Mouse (Mus musculus) heart, embryonic 15.5 days (tissue): ENCODE data around the gene Ccdc126. TPM values are rescaled to one million over a fixed set of nuclear protein-coding genes. Genes with fewer than 3 reads are reported as not detected.
"Not testable (repeated sequence)": the region's sequence is repeated elsewhere in the genome, so short reads cannot be mapped to it uniquely, and the experiment has no call there.

ENCODE experiments used
- ATAC-seq: fragments of 200-750 bp; cut with Nextera tagmentation; replicated peaks from 2 replicates; pipeline ENCODE4 v1.8.0; 2017; ENCODE audit warnings: low read depth, moderate TSS enrichment; ENCODE audit not compliant: insufficient number of reproducible peaks, insufficient read depth, low FRiP score
- H3K27ac ChIP-seq: fragments of 300-500 bp; sonication (generic); 2 replicates; pipeline ENCODE4 v1.5.1; 2015; ENCODE audit warnings: mild to moderate bottlenecking, inconsistent platforms
- H3K27me3 ChIP-seq: fragments of 300-500 bp; sonication (generic); 2 replicates; pipeline ENCODE4 v1.6.1; 2015; ENCODE audit warnings: inconsistent platforms
- H3K36me3 ChIP-seq: fragments of 300-500 bp; sonication (generic); 2 replicates; pipeline ENCODE4 v1.6.1; 2015; ENCODE audit warnings: mild to moderate bottlenecking, inconsistent platforms
- H3K4me1 ChIP-seq: fragments of 300-500 bp; sonication (generic); replicated peaks from 2 replicates; pipeline ENCODE4 v1.6.1; 2015; ENCODE audit warnings: inconsistent platforms
- H3K4me2 ChIP-seq: fragments of 300-500 bp; sonication (generic); 2 replicates; pipeline ENCODE4 v1.6.1; 2015; ENCODE audit warnings: inconsistent platforms, mild to moderate bottlenecking, moderate library complexity
- H3K4me3 ChIP-seq: fragments of 300-500 bp; sonication (generic); 2 replicates; pipeline ENCODE4 v1.5.1; 2015; ENCODE audit warnings: mild to moderate bottlenecking, inconsistent platforms
- H3K9ac ChIP-seq: fragments of 300-500 bp; sonication (generic); 2 replicates; pipeline ENCODE4 v1.6.1; 2015; ENCODE audit warnings: mild to moderate bottlenecking, inconsistent platforms
- H3K9me3 ChIP-seq: fragments of 300-500 bp; sonication (generic); replicated peaks from 2 replicates; pipeline ENCODE4 v1.6.1; 2016; ENCODE audit warnings: inconsistent platforms
- WGBS: fragments of 180-500 bp; shearing (Covaris S2); methylation state at CpG from one replicate; pipeline ENCODE4 v1.1.7; 2015; ENCODE audit warnings: mixed read lengths; 5-methylcytosine and 5-hydroxymethylcytosine counted together
- polyA plus RNA-seq: library from polyadenylated mRNA; unstranded; fragments of >200 nt; fragmentation: Nextera tagmentation; extraction: Ambion mirVana; gene quantifications from 2 replicates; pipeline ENCODE4 v1.2.1, GENCODE M21; 2015

The Ccdc126 gene
- 7.7 and 7.9 TPM in 2 replicates for polyA plus RNA-seq

GRCm38 (mm10) chr6:49318966-49319594 is at the start of gene Ccdc126:
Ccdc126 (plus strand) TSS chr6:49319274.
- peak within 1 kb of the TSS; percentile 60 for H3K9ac ChIP-seq
- H3K4me3 ChIP-seq = peak within 1 kb of the TSS; percentile 62
- H3K36me3 ChIP-seq = no peaks in the 10 kb centered on the region
- no peaks in the 10 kb centered on the region for H3K9me3 ChIP-seq
- ATAC-seq = peak; percentile 99
- peak within 1 kb of the TSS; percentile 80 for H3K27ac ChIP-seq
- H3K4me2 ChIP-seq = peak within 1 kb of the TSS; percentile 68
- peaks cover 11% of the 10 kb centered on the region for H3K4me1 ChIP-seq
- H3K27me3 ChIP-seq = no peaks in the 10 kb centered on the region
- WGBS = under 1% methylated on average over 47 of the region's 47 CpGs

- no peak overlapping the region for H3K4me2 ChIP-seq
- H3K27ac ChIP-seq = no peak overlapping the region
- WGBS = 48% methylated on average over 11 of the region's 11 CpGs
- H3K4me1 ChIP-seq = no peaks in the 10 kb centered on the region
- no peak overlapping the region for H3K9ac ChIP-seq
- no peaks in the 10 kb centered on the region for H3K9me3 ChIP-seq
- H3K27me3 ChIP-seq = no peaks in the 10 kb centered on the region
- no peak for ATAC-seq
- no peak overlapping the region for H3K4me3 ChIP-seq
- H3K36me3 ChIP-seq = no peaks in the 10 kb centered on the region
These were observed 49.2 kb upstream of the Ccdc126 start for GRCm38 (mm10) chr6:49269923-49270322.

DNA sequence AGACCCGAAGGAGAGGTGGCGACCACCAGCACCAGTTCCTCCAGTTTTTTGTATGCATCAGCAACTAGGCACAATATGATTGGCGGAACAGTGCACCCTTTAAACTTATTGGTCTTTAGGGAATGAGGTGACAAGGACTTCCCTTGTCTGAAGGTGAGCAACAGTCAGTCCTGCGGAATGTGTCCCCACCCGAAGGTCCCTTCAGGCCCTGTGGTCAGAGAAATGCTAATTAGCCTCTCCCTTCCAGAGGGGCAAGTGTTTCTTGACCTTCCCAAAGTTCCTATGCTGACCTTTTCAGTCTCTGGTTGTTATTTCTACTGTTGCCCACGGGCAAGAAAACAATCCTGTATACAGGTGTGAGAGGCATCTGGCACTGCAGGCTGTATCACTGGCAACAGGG is 47.3 kb upstream of the Ccdc126 start:
- Histone ChIP-seq H3K36me3 (no peaks in the 10 kb centered on the region), H3K4me3 (no peak overlapping the region), H3K27ac (no peak overlapping the region), H3K4me1 (no peaks in the 10 kb centered on the region), H3K9ac (no peak overlapping the region), H3K9me3 (no peaks in the 10 kb centered on the region), H3K4me2 (no peak overlapping the region), H3K27me3 (no peaks in the 10 kb centered on the region)
- 74% methylated on average over 6 of the region's 6 CpGs for WGBS
- ATAC-seq = no peak

DNA sequence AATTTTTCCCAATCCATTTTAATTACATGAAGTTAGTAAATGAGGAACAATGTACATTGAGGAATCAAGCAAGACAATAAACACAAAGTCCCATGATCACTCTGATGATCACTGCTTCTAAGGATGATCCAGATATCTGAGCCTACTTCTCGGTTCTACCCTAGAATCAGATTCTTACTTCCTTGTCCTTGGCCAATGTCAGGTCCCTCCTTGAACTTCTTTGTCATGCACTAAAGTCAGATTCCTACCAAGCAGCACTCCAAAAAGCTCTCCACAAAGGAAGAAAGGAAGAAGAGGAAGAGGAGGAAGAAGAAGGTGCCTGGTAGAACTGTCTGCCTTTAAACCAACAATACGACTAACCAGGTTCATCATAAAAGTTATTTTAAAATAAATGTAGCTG is 46.2 kb upstream of the Ccdc126 start:
- Histone ChIP-seq H3K27ac (no peak overlapping the region), H3K9me3 (no peaks in the 10 kb centered on the region), H3K4me3 (no peak overlapping the region), H3K27me3 (no peaks in the 10 kb centered on the region), H3K36me3 (no peaks in the 10 kb centered on the region), H3K4me2 (no peak overlapping the region), H3K4me1 (no peaks in the 10 kb centered on the region), H3K9ac (no peak overlapping the region)
- no peak for ATAC-seq
- 87% methylated on average over 2 of the region's 2 CpGs for WGBS

- Histone ChIP-seq H3K27ac (no peak overlapping the region), H3K9me3 (no peaks in the 10 kb centered on the region), H3K27me3 (no peaks in the 10 kb centered on the region), H3K4me3 (no peak overlapping the region), H3K36me3 (no peaks in the 10 kb centered on the region), H3K9ac (no peak overlapping the region), H3K4me1 (no peaks in the 10 kb centered on the region), H3K4me2 (no peak overlapping the region)
- 52% methylated on average over 4 of the region's 4 CpGs for WGBS
- ATAC-seq = no peak
These were observed 45.1 kb upstream of the Ccdc126 start for GRCm38 (mm10) chr6:49273934-49274333.

DNA sequence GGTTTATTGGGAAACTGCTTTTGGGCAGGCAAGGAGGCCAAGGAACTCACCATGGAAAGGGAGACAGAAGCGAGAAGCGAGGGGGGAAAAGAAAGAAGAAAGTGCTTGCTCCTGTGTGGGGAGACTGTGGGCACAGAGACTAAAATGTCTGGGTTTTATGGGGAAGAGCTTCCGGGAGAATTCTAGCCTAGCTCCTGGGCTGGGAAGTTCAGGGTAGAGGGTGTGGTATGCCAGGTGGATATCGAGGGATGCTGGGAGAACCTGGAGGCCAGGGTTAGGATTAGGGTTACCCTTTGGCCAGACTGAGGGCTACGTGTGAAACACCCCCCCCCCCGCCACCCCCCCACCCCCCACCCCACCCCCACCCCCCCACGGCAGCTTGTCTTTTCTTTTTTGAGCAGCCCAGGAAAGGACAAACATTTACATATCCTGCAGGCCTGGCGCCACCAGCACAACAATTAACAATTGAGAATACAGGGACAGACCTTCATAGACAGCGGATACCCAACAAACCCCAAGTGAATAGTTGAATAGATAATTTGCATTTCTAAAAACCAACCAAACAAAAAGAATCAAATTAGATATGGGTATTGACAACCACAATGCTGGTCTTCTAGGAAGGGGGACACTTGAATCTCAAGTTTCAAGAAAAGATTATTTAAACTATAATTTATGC is 44.5 kb upstream of the Ccdc126 start:
- Histone ChIP-seq H3K4me3 (no peak overlapping the region), H3K27ac (no peak overlapping the region), H3K4me1 (no peaks in the 10 kb centered on the region), H3K4me2 (no peak overlapping the region), H3K9me3 (no peaks in the 10 kb centered on the region), H3K27me3 (no peaks in the 10 kb centered on the region), H3K36me3 (no peaks in the 10 kb centered on the region), H3K9ac (no peak overlapping the region)
- no peak for ATAC-seq
- WGBS = 63% methylated on average over 9 of the region's 9 CpGs

GRCm38 (mm10) chr6:49275296-49275695 is 43.8 kb upstream of the Ccdc126 start:
- no peak overlapping the region for H3K27ac ChIP-seq
- no peak overlapping the region for H3K9ac ChIP-seq
- ATAC-seq = no peak
- H3K4me2 ChIP-seq = no peak overlapping the region
- H3K4me1 ChIP-seq = no peaks in the 10 kb centered on the region
- no peak overlapping the region for H3K4me3 ChIP-seq
- H3K36me3 ChIP-seq = no peaks in the 10 kb centered on the region
- no peaks in the 10 kb centered on the region for H3K9me3 ChIP-seq
- 88% methylated on average over 7 of the region's 7 CpGs for WGBS
- H3K27me3 ChIP-seq = no peaks in the 10 kb centered on the region

DNA sequence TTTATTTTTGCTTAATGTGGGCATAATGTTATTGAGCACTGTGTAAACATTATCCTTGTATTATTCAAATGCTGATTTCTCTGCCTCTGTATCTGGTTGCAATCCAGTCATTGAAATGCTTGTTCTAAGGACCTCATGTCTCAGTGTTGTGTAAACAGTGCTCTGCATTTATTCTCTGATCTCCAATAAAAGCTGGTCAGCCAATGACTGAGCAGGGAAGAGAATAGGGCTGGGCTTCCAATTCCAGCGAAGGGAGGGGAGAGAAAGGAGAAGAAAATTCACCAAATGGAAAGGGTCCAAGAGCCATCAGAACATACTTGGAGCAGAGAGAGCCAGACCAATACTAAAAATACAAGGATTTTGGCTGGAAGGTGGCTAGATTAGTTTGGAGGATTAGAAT is 38.1 kb upstream of the Ccdc126 start:
- H3K4me1 ChIP-seq = no peaks in the 10 kb centered on the region
- H3K36me3 ChIP-seq = no peaks in the 10 kb centered on the region
- H3K4me3 ChIP-seq = no peak overlapping the region
- H3K4me2 ChIP-seq = no peak overlapping the region
- no peaks in the 10 kb centered on the region for H3K27me3 ChIP-seq
- no peaks in the 10 kb centered on the region for H3K9me3 ChIP-seq
- H3K27ac ChIP-seq = no peak overlapping the region
- 58% methylated on average over 1 of the region's 1 CpGs for WGBS
- no peak overlapping the region for H3K9ac ChIP-seq
- no peak for ATAC-seq

DNA sequence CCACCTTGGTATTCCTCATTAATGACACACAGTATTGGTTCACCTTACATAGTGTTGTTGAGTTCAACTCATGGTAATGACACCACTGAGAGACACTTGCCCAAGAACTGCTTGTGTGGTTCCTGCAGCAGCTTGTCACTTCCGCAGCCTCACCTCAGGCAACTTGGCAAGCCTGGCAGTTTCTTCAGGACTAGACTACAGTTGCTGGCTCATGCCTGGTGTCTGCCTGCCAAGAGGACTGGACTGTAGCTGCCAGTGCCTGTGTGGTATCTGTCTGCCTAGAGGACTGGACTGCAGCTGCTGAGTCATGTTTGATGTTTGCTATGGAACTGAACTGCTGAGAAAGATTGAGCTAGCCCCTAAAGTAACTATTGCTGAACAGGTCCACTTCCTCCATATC is 37.0 kb upstream of the Ccdc126 start:
- Histone ChIP-seq H3K36me3 (no peaks in the 10 kb centered on the region), H3K27ac (no peak overlapping the region), H3K9me3 (no peaks in the 10 kb centered on the region), H3K4me1 (no peaks in the 10 kb centered on the region), H3K4me3 (no peak overlapping the region), H3K9ac (no peak overlapping the region), H3K27me3 (no peaks in the 10 kb centered on the region), H3K4me2 (no peak overlapping the region)
- WGBS = 79% methylated on average over 1 of the region's 1 CpGs
- ATAC-seq = no peak

DNA sequence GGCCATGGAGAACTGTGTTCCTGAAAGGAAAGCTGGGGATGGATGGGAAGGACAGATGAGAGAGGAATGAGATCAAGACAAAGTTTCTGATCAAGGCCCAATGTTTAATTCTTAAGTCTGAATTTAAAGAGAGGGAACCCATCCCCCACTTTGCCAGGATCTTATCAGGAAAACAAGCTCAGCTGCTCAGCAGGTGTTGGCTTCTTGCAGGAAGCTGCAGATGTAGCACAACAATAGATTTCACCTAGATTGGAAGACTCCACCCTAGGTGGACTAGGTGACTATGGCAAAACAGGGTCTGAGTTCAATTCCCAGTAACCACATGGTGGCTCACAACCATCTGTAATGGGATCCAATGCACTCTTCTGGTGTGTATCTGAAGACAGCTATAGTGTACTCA is 20.8 kb upstream of the Ccdc126 start:
- no peak overlapping the region for H3K9ac ChIP-seq
- no peak for ATAC-seq
- H3K4me2 ChIP-seq = no peak overlapping the region
- no peaks in the 10 kb centered on the region for H3K27me3 ChIP-seq
- H3K36me3 ChIP-seq = no peaks in the 10 kb centered on the region
- H3K4me3 ChIP-seq = no peak overlapping the region
- H3K4me1 ChIP-seq = no peaks in the 10 kb centered on the region
- no peak overlapping the region for H3K27ac ChIP-seq
- no peaks in the 10 kb centered on the region for H3K9me3 ChIP-seq

GRCm38 (mm10) chr6:49314821-49315220 is 4.3 kb upstream of the Ccdc126 start:
- H3K9me3 ChIP-seq, H3K4me2 ChIP-seq, H3K27me3 ChIP-seq, H3K27ac ChIP-seq, H3K36me3 ChIP-seq, ATAC-seq, H3K4me1 ChIP-seq, H3K4me3 ChIP-seq, H3K9ac ChIP-seq: not testable (repeated sequence)
- WGBS = 40% methylated on average over 3 of the region's 3 CpGs
